Mouse (Mus musculus) bone marrow, adult 2 months (tissue): ENCODE measurements at regions not wholly inside any gene's neighbourhood (a gene's known extent, or its start where the extent isn't known, plus 50 kb on each side); places are given as distances from the start of the nearest gene placed in this dataset.

ENCODE experiments used
- CTCF ChIP-seq: fragments of 200-500 bp; IDR thresholded peaks from 2 replicates; pipeline ENCODE4 v1.5.1; 2011; ENCODE audit warnings: low read length, control low read depth; ENCODE audit not compliant: control insufficient read depth, insufficient read depth
- POLR2A ChIP-seq: fragments of 200-500 bp; IDR thresholded peaks from 2 replicates; pipeline ENCODE4 v1.6.1; 2011; ENCODE audit warnings: low read depth, mild to moderate bottlenecking, control low read depth, low read length, borderline replicate concordance; ENCODE audit not compliant: control insufficient read depth

DNA sequence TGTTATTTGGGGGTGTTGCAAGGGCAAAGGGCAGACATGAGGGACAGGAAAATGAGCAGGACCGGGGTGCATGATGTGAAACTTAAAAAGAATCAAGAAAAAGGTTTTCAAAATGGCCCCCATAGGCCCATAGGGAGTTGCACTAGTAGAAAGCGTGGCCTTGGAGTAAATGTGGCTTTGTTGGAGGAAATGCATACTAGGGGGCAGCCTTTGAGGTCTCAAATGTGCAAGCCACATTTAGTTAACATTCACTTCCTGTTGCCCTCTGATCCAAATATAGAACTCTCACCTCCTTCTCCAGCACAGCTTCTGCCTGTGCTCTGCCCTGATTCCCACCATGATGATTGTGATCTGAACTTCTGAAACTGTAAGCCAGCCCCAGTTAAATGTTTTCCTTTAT, 173.2 kb downstream of the Kdr start:
- TF ChIP-seq CTCF (no peak), POLR2A (no peak)
